Mouse (Mus musculus): ENCODE data around the gene Phyhd1. TPM values are rescaled to one million over a fixed set of nuclear protein-coding genes. Genes with fewer than 3 reads are reported as not detected.

Phyhd1 gene
- total RNA-seq, 2 experiments from 2014 or later: 1.3 to 2.7 TPM

Other genes with a start within 250 kb of the Phyhd1 start
- gene Wdr34, start 217.3 kb upstream of the Phyhd1 start, total RNA-seq (2015; ENCODE audit: low replicate concordance): 3.5 and 4.6 TPM in 2 replicates
- 0.09 and 0.84 TPM in 2 replicates for gene Wdr34, start 217.3 kb upstream of the Phyhd1 start, total RNA-seq (2017; ENCODE audit: low replicate concordance)
- 50.0 and 56.0 TPM in 2 replicates for gene Set, start 208.8 kb upstream of the Phyhd1 start, total RNA-seq (2015; ENCODE audit: low replicate concordance)
- 143 and 233 TPM in 2 replicates for gene Set, start 208.8 kb upstream of the Phyhd1 start, total RNA-seq (2017; ENCODE audit: low replicate concordance)
- 0.63 and 13.3 TPM in 2 replicates for gene Pkn3, start 188.5 kb upstream of the Phyhd1 start, total RNA-seq (2015; ENCODE audit: low replicate concordance)
- gene Pkn3, start 188.5 kb upstream of the Phyhd1 start, total RNA-seq (2017; ENCODE audit: low replicate concordance): 0.68 and 3.3 TPM in 2 replicates
- 7.9 TPM in 1 of 2 replicates, not detected in the other for gene Zdhhc12, start 172.6 kb upstream of the Phyhd1 start, total RNA-seq (2015; ENCODE audit: low replicate concordance)
- gene Zdhhc12, start 172.6 kb upstream of the Phyhd1 start, total RNA-seq (2017; ENCODE audit: low replicate concordance): 0.85 and 2.9 TPM in 2 replicates
- 10.2 and 10.4 TPM in 2 replicates for gene Zer1, start 141.6 kb upstream of the Phyhd1 start, total RNA-seq (2015; ENCODE audit: low replicate concordance)
- gene Zer1, start 141.6 kb upstream of the Phyhd1 start, total RNA-seq (2017; ENCODE audit: low replicate concordance): 12.8 and 17.0 TPM in 2 replicates
- gene Tbc1d13, start 132.5 kb upstream of the Phyhd1 start, total RNA-seq (2015; ENCODE audit: low replicate concordance): 20.0 and 20.3 TPM in 2 replicates
- 8.6 and 9.9 TPM in 2 replicates for gene Tbc1d13, start 132.5 kb upstream of the Phyhd1 start, total RNA-seq (2017; ENCODE audit: low replicate concordance)
- 2.7 TPM in 1 of 2 replicates, not detected in the other for gene Endog, start 94.7 kb upstream of the Phyhd1 start, total RNA-seq (2015; ENCODE audit: low replicate concordance)
- gene Endog, start 94.7 kb upstream of the Phyhd1 start, total RNA-seq (2017; ENCODE audit: low replicate concordance): 2.2 and 3.0 TPM in 2 replicates
- 0.58 and 6.7 TPM in 2 replicates for gene Spout1, start 87.7 kb upstream of the Phyhd1 start, total RNA-seq (2015; ENCODE audit: low replicate concordance)
- 5.2 and 8.7 TPM in 2 replicates for gene Spout1, start 87.7 kb upstream of the Phyhd1 start, total RNA-seq (2017; ENCODE audit: low replicate concordance)
- gene Kyat1, start 60.4 kb upstream of the Phyhd1 start, total RNA-seq (2015; ENCODE audit: low replicate concordance): 0.42 and 2.9 TPM in 2 replicates
- 0.84 and 1.8 TPM in 2 replicates for gene Kyat1, start 60.4 kb upstream of the Phyhd1 start, total RNA-seq (2017; ENCODE audit: low replicate concordance)
- gene Lrrc8a, start 28.5 kb upstream of the Phyhd1 start, total RNA-seq (2015; ENCODE audit: low replicate concordance): 7.9 TPM in 2 replicates
- 7.1 and 8.3 TPM in 2 replicates for gene Lrrc8a, start 28.5 kb upstream of the Phyhd1 start, total RNA-seq (2017; ENCODE audit: low replicate concordance)
- not detected in 2 replicates for gene Gm28035, start 25.6 kb upstream of the Phyhd1 start, total RNA-seq (2015; ENCODE audit: low replicate concordance)
- not detected in 2 replicates for gene Gm28035, start 25.6 kb upstream of the Phyhd1 start, total RNA-seq (2017; ENCODE audit: low replicate concordance)
- gene Gm28038, start 14.8 kb downstream of the Phyhd1 start, total RNA-seq (2015; ENCODE audit: low replicate concordance): not detected in 2 replicates
- gene Gm28038, start 14.8 kb downstream of the Phyhd1 start, total RNA-seq (2017; ENCODE audit: low replicate concordance): not detected in 2 replicates
- gene Dolk, start 20.1 kb downstream of the Phyhd1 start, total RNA-seq (2015; ENCODE audit: low replicate concordance): 1.2 and 1.7 TPM in 2 replicates
- 2.8 and 3.0 TPM in 2 replicates for gene Dolk, start 20.1 kb downstream of the Phyhd1 start, total RNA-seq (2017; ENCODE audit: low replicate concordance)
- 14.8 and 22.5 TPM in 2 replicates for gene Nup188, start 20.2 kb downstream of the Phyhd1 start, total RNA-seq (2015; ENCODE audit: low replicate concordance)
- gene Nup188, start 20.2 kb downstream of the Phyhd1 start, total RNA-seq (2017; ENCODE audit: low replicate concordance): 5.1 and 7.0 TPM in 2 replicates
- gene Sh3glb2, start 93.1 kb downstream of the Phyhd1 start, total RNA-seq (2015; ENCODE audit: low replicate concordance): 5.2 and 7.3 TPM in 2 replicates
- 7.4 and 9.3 TPM in 2 replicates for gene Sh3glb2, start 93.1 kb downstream of the Phyhd1 start, total RNA-seq (2017; ENCODE audit: low replicate concordance)
- 0.84 and 1.5 TPM in 2 replicates for gene Miga2, start 98.0 kb downstream of the Phyhd1 start, total RNA-seq (2015; ENCODE audit: low replicate concordance)
- gene Miga2, start 98.0 kb downstream of the Phyhd1 start, total RNA-seq (2017; ENCODE audit: low replicate concordance): 4.7 and 5.8 TPM in 2 replicates
- gene Dolpp1, start 126.1 kb downstream of the Phyhd1 start, total RNA-seq (2015; ENCODE audit: low replicate concordance): 2.3 and 3.7 TPM in 2 replicates
- 5.4 and 9.1 TPM in 2 replicates for gene Dolpp1, start 126.1 kb downstream of the Phyhd1 start, total RNA-seq (2017; ENCODE audit: low replicate concordance)
- 42.0 and 69.4 TPM in 2 replicates for gene Crat, start 149.6 kb downstream of the Phyhd1 start, total RNA-seq (2015; ENCODE audit: low replicate concordance)
- gene Crat, start 149.6 kb downstream of the Phyhd1 start, total RNA-seq (2017; ENCODE audit: low replicate concordance): 51.8 and 55.1 TPM in 2 replicates
- 121 and 149 TPM in 2 replicates for gene Ptpa, start 149.8 kb downstream of the Phyhd1 start, total RNA-seq (2015; ENCODE audit: low replicate concordance)
- 118 and 183 TPM in 2 replicates for gene Ptpa, start 149.8 kb downstream of the Phyhd1 start, total RNA-seq (2017; ENCODE audit: low replicate concordance)
- not detected in 2 replicates for gene Ier5l, start 208.0 kb downstream of the Phyhd1 start, total RNA-seq (2015; ENCODE audit: low replicate concordance)
- not detected in 2 replicates for gene Ier5l, start 208.0 kb downstream of the Phyhd1 start, total RNA-seq (2017; ENCODE audit: low replicate concordance)

Data from erythroblast, adult 5-6 weeks (primary cell).